Mouse (Mus musculus) midbrain, embryonic 13.5 days (tissue): ENCODE results near the gene Tmcc1. TPM values are rescaled to one million over a fixed set of nuclear protein-coding genes. Genes with fewer than 3 reads are reported as not detected.
"Not testable (repeated sequence)": the region's sequence is repeated elsewhere in the genome, so short reads cannot be mapped to it uniquely, and the experiment has no call there.

ENCODE experiments used
- ATAC-seq: fragments of 200-750 bp; cut with Nextera tagmentation; 2 replicates; pipeline ENCODE4 v1.8.0; 2017; ENCODE audit warnings: mild to moderate bottlenecking, moderate TSS enrichment, moderate library complexity
- H3K27ac ChIP-seq: fragments of 300-500 bp; sonication (generic); 2 replicates; pipeline ENCODE4 v1.5.1; 2015; ENCODE audit warnings: inconsistent platforms, mild to moderate bottlenecking, moderate library complexity
- H3K27me3 ChIP-seq: fragments of 300-500 bp; sonication (generic); 2 replicates; pipeline ENCODE4 v1.6.1; 2015; ENCODE audit warnings: mild to moderate bottlenecking, inconsistent platforms
- H3K36me3 ChIP-seq: fragments of 300-500 bp; sonication (generic); 2 replicates; pipeline ENCODE4 v1.6.1; 2015; ENCODE audit warnings: mild to moderate bottlenecking, inconsistent platforms
- H3K4me1 ChIP-seq: fragments of 300-500 bp; sonication (generic); replicated peaks from 2 replicates; pipeline ENCODE4 v1.6.1; 2015; ENCODE audit warnings: inconsistent platforms
- H3K4me2 ChIP-seq: fragments of 300-500 bp; sonication (generic); replicated peaks from 2 replicates; pipeline ENCODE4 v1.6.1; 2015; ENCODE audit warnings: moderate library complexity, mild to moderate bottlenecking, inconsistent platforms
- H3K4me3 ChIP-seq: fragments of 300-500 bp; sonication (generic); replicated peaks from 2 replicates; pipeline ENCODE4 v1.5.1; 2015; ENCODE audit warnings: mild to moderate bottlenecking, inconsistent platforms
- H3K9ac ChIP-seq: fragments of 300-500 bp; sonication (generic); replicated peaks from 2 replicates; pipeline ENCODE4 v1.6.1; 2015; ENCODE audit warnings: mild to moderate bottlenecking, inconsistent platforms
- H3K9me3 ChIP-seq: fragments of 300-500 bp; sonication (generic); 2 replicates; pipeline ENCODE4 v1.6.1; 2016; ENCODE audit warnings: mild to moderate bottlenecking, inconsistent platforms
- WGBS: fragments of 180-500 bp; shearing (Covaris S2); methylation state at CpG from one replicate; pipeline ENCODE4 v1.1.7; 2015; 5-methylcytosine and 5-hydroxymethylcytosine counted together
- polyA plus RNA-seq: library from polyadenylated mRNA; unstranded; fragments of >200 nt; fragmentation: Nextera tagmentation; extraction: Ambion mirVana; gene quantifications from 2 replicates; pipeline ENCODE4 v1.2.1, GENCODE M21; 2015

Gene Tmcc1
- polyA plus RNA-seq, 1 experiment from 2014 or later: 36.4 TPM

DNA sequence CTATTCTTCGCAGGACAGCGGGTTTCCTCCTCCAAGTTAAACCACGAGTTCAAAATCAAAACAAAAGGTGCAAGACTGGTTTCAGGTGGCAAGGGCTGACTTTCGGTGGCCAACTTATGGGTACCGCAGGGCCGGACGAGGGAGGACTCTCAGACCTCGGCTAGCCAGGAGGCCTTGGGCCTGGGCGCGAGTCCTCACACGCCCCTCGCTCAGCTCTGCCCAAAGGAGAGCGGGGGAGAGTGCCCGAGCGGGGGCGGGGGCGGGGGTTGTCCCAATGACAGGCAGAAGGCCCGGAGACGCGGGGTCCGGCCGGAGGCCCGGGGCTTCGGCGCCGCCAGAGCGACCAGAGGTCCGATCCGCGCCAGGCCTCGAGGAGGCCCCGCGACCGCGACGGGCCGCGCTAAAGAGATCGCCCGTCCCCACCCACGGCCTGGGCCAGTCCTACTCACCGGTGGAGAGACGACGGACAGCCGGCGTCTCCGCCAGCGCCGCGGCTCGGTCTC is 426 bp downstream of the Tmcc1 start:
- Histone ChIP-seq H3K27ac (peak overlapping the region; percentile 87), H3K4me2 (peak overlapping the region; percentile 90), H3K4me1 (peaks cover 37% of the 10 kb centered on the region), H3K36me3 (no peaks in the 10 kb centered on the region), H3K4me3 (peak overlapping the region; percentile 96), H3K9me3 (no peaks in the 10 kb centered on the region), H3K27me3 (peaks cover 4% of the 10 kb centered on the region; the same call in 1 of the 2 replicates), H3K9ac (peak overlapping the region; percentile 96)
- WGBS: 0% methylated on average over 44 of the region's 51 CpGs
- peak; percentile 95 for ATAC-seq

DNA sequence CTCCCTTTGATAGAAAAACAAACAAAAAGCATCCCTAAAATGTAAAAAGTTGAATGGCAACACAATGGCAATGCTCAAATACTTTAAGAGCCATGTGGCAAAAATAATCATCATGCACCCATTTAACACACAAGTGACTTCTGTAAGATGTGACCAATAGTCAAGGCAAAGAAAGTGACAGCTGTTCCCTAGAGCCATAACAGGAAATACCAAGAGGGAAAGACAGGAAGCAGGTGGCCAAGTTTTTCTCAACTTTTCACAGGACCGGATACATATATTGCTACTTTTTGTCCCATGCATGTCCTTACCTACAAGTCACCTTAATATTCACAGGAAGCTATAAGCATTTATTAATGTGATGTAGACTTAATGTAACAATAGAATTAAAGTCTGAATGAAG is 3.9 kb downstream of the Tmcc1 start:
- Histone ChIP-seq H3K27me3 (no peaks in the 10 kb centered on the region), H3K27ac (no peak overlapping the region), H3K4me2 (no peak overlapping the region), H3K9me3 (no peaks in the 10 kb centered on the region), H3K4me1 (peaks cover 37% of the 10 kb centered on the region), H3K4me3 (no peak overlapping the region), H3K9ac (no peak overlapping the region), H3K36me3 (no peaks in the 10 kb centered on the region)
- 93% methylated on average over 1 of the region's 1 CpGs for WGBS
- ATAC-seq: no peak

DNA sequence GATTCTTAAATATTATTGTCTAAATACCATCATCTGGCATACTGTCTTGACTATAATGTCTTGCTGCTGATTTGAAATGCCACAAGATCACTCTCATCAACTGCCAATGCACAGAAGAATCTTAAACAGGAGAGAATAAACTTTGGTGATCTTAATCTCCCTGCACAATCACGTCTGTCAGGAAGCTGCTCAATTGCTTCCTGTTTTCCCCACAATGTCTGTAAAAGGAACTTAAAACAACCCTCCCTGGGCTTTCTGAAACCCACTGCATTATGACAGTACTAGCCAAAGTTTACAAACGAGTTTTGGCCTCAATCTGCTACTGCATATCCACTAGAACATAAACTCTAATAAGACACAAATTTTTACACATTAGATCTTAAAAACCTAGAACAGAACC is 6.8 kb downstream of the Tmcc1 start:
- no peaks in the 10 kb centered on the region for H3K36me3 ChIP-seq
- H3K4me1 ChIP-seq: peaks cover 24% of the 10 kb centered on the region
- H3K27me3 ChIP-seq: no peaks in the 10 kb centered on the region
- no peak overlapping the region for H3K27ac ChIP-seq
- no peak for ATAC-seq
- no peak overlapping the region for H3K4me2 ChIP-seq
- 53% methylated on average over 2 of the region's 2 CpGs for WGBS
- no peak overlapping the region for H3K4me3 ChIP-seq
- H3K9me3 ChIP-seq: no peaks in the 10 kb centered on the region
- no peak overlapping the region for H3K9ac ChIP-seq

DNA sequence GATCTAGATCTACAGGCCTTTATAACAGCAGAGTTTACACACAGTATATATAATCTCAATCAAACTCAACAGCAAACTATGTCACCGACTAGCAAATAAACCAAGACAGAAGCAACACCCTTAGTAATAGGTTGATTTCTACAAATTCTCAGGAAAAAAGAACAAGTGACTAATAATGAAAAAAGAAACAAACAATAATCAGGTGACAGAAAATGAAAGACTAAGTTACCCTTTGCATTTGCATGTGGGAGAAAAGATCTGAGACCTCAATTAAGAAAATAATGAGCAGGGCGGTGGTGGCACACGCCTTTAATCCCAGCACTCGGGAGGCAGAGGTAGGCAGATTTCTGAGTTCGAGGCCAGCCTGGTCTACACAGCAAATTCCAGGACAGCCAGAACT is 9.8 kb downstream of the Tmcc1 start:
- Histone ChIP-seq H3K4me2 (no peak overlapping the region), H3K27ac (no peak overlapping the region), H3K27me3 (no peaks in the 10 kb centered on the region), H3K9ac (no peak overlapping the region), H3K4me1 (peaks cover 4% of the 10 kb centered on the region; the same call in 1 of the 2 replicates), H3K36me3 (0 out of 2 replicates have a peak, but pooled peaks cover 10% of the 10 kb centered on the region), H3K4me3 (no peak overlapping the region), H3K9me3 (0 out of 2 replicates have a peak, but pooled peaks cover 3% of the 10 kb centered on the region)
- ATAC-seq: no peak
- WGBS: 89% methylated on average over 5 of the region's 5 CpGs

DNA sequence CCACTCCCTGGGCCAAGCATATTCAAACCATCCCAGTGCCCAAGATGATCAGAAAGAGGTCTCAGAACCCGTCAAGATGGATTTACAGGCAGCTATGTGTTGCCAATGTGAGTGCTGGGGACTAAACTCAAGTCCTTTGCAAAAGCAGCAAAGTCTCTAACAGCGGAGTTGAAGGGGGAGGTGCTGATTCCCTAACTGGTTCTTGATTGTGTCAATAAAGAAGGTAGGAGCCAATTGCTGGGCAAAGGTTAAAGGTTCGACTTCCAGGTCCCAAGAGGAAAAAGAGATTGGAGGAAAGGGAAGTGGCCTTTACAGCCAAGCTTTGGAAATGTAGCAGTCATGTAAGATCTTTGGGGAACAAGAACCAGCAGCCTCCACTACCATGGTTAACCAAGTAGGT is 12.6 kb downstream of the Tmcc1 start:
- Histone ChIP-seq H3K4me3 (no peak overlapping the region), H3K4me1 (peaks cover 4% of the 10 kb centered on the region; the same call in 1 of the 2 replicates), H3K9me3 (0 out of 2 replicates have a peak, but pooled peaks cover 3% of the 10 kb centered on the region), H3K4me2 (no peak overlapping the region), H3K36me3 (0 out of 2 replicates have a peak, but pooled peaks cover 11% of the 10 kb centered on the region), H3K27me3 (no peaks in the 10 kb centered on the region), H3K9ac (no peak overlapping the region), H3K27ac (no peak overlapping the region)
- ATAC-seq: no peak
- WGBS: 79% methylated on average over 3 of the region's 3 CpGs

DNA sequence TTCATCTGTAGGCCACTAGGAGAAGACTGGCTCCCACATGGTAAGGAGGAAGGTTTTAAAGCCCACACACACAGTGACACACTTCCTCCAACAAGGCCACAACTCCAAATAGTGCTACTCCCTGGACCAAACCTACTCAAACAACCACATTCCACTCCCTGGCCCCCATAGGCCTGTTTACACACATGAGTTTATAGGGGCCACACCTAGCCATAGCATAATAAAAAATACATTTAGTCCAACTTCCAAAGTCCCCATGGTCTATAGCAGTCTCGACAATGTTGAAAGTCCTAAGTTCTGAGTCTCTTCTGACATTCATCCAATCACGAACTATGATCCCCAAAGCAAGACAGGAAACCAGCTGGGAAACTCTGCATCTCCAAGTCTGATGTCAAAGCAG is 14.9 kb downstream of the Tmcc1 start:
- no peak overlapping the region for H3K27ac ChIP-seq
- no peak for ATAC-seq
- 97% methylated on average over 2 of the region's 2 CpGs for WGBS

DNA sequence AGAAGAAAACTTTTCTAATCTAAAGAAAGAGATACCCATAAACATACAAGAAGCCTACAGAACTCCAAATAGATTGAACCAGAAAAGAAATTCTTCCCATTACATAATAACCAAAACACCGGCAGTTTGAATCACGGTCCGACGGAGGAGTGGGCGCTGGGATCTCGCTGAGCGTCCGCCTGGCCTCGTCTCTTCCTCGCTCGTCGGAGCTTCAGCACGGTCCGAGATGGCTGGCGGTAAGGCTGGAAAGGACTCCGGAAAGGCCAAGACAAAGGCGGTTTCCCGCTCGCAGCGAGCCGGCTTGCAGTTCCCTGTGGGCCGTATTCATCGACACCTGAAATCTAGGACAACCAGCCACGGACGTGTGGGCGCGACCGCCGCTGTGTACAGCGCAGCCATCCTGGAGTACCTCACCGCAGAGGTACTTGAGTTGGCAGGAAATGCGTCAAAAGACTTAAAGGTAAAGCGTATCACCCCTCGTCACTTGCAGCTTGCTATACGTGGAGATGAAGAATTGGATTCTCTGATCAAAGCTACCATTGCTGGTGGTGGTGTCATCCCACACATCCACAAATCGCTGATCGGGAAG is 19.7 kb downstream of the Tmcc1 start:
- not testable (repeated sequence) for ATAC-seq, H3K27ac ChIP-seq, H3K9ac ChIP-seq, H3K27me3 ChIP-seq, H3K9me3 ChIP-seq, H3K4me2 ChIP-seq, H3K4me1 ChIP-seq, H3K4me3 ChIP-seq
- WGBS: 70% methylated on average over 37 of the region's 37 CpGs
- H3K36me3 ChIP-seq: 0 out of 2 replicates have a peak, but pooled peaks cover 10% of the 10 kb centered on the region

More for the DNA sequence above, 14.9 kb downstream of the Tmcc1 start:
- 0 out of 2 replicates have a peak, but pooled peaks cover 3% of the 10 kb centered on the region for H3K9me3 ChIP-seq
- 0 out of 2 replicates have a peak, but pooled peaks cover 18% of the 10 kb centered on the region for H3K36me3 ChIP-seq
- H3K27me3 ChIP-seq: no peaks in the 10 kb centered on the region
- no peak overlapping the region for H3K9ac ChIP-seq
- no peak overlapping the region for H3K4me3 ChIP-seq
- H3K4me2 ChIP-seq: no peak overlapping the region
- peaks cover 4% of the 10 kb centered on the region; the same call in 1 of the 2 replicates for H3K4me1 ChIP-seq

DNA sequence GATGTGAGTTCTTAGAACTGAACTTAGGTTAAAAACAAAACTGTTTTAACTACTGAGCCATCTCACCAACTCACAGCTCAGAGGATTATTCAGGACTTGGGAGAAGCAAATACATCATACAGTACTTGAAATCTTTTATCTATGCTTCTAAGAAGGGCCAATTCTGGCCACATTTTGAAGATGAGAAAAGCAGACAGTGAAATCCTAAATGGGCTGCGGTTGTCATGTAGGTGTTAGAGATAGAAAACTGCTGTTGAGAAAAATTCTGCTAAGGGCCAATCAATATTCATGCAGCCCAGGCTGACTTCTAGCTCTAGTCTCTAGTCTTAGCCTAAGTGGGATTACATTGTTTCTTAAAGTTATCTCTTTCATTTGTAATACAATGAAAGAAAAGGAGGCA is 26.9 kb downstream of the Tmcc1 start:
- Histone ChIP-seq H3K9me3 (no peaks in the 10 kb centered on the region), H3K36me3 (peaks cover 13% of the 10 kb centered on the region), H3K9ac (no peak overlapping the region), H3K4me1 (no peaks in the 10 kb centered on the region), H3K4me2 (no peak overlapping the region), H3K4me3 (no peak overlapping the region), H3K27me3 (no peaks in the 10 kb centered on the region), H3K27ac (no peak overlapping the region)
- no peak for ATAC-seq
- WGBS: 98% methylated on average over 1 of the region's 1 CpGs

DNA sequence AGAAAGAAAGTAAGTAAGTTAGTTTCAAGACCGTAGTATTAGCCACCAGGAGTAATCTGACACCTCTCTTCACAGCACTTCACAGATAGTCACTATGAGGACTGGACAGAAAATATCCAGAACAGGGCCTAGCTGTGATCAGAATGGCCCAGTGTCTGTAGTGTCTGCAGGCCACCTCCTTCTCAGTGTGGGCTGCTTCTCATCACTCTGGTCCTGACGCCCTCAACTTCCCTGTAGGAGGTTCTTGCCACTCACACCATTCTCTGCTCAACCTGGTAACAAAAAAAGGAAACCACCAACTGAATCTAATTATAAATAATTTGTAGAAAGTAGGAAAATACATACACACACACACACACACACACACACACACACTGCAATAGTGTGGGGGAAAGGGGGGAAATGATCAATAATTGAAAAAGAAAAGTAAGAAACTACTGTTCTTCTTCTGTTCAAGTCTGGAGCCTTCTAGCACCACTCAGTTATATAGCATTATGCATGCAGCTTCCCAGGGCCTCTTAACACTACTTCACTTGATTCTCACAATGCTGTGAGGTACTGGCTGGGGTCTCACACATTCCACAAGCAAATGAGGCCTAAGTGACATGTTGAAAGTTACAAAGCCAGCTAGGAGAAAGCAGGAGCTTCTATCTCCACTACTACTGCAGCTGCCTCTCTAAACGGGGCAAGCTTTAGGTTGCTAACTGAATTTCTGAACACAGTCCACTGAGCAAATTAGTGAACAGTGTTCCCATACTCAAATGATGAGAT is 38.2 kb downstream of the Tmcc1 start:
- no peak overlapping the region for H3K9ac ChIP-seq
- ATAC-seq: 0 out of 2 replicates have a peak, but pooled peaks have one; percentile 48
- no peak overlapping the region for H3K4me3 ChIP-seq
- peak overlapping the region; percentile 2; the same call in 1 of the 2 replicates for H3K27ac ChIP-seq
- no peaks in the 10 kb centered on the region for H3K27me3 ChIP-seq
- H3K4me2 ChIP-seq: no peak overlapping the region
- no peaks in the 10 kb centered on the region for H3K36me3 ChIP-seq
- peaks cover 15% of the 10 kb centered on the region for H3K4me1 ChIP-seq
- WGBS: 23% methylated on average over 3 of the region's 3 CpGs
- H3K9me3 ChIP-seq: no peaks in the 10 kb centered on the region

DNA sequence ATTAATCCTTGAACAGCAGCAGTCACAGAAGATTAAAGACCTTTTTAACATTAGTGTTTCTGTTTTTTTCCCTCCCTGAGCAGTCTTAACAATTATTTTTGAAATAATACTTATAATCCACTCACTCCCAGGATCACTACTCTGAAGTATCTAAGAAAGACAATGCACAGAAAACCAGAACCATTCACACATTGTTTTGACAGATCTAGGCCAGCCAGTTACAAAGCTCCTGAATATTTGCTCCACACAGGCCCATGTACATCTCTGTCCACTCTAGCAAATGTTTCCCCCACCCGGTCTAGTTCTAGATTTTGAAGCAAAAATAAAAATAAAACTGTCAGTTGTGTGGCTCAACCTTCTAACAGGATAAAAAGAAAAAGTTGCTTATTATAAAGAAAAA is 45.9 kb downstream of the Tmcc1 start:
- no peaks in the 10 kb centered on the region for H3K36me3 ChIP-seq
- no peak overlapping the region for H3K4me2 ChIP-seq
- H3K9me3 ChIP-seq: no peaks in the 10 kb centered on the region
- H3K27ac ChIP-seq: no peak overlapping the region
- no peaks in the 10 kb centered on the region for H3K27me3 ChIP-seq
- H3K4me1 ChIP-seq: peaks cover 9% of the 10 kb centered on the region; the same call in 1 of the 2 replicates
- no peak for ATAC-seq
- no peak overlapping the region for H3K4me3 ChIP-seq
- 85% methylated on average over 1 of the region's 1 CpGs for WGBS
- H3K9ac ChIP-seq: no peak overlapping the region

DNA sequence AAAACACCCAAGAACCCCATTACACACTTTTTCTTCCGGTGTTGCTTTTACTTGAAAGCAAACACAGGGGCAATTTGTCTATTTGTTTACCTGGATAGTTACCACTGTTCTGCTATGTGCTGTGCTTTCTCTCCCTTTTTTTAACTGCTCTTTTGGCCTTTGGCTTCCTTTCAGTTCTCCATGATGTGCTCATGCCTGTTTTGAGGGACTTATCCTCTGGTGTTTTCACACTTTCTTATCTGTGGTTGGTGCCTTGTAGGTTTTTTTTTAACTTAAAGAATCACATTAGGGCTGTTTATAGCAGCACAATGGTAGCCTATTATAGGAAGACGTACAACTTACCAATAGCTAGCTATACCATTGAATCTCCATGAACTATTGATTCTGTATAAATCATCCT is 51.6 kb downstream of the Tmcc1 start:
- 71% methylated on average over 2 of the region's 2 CpGs for WGBS
- no peak for ATAC-seq
- Histone ChIP-seq H3K4me2 (no peak overlapping the region), H3K4me3 (no peak overlapping the region), H3K27me3 (no peaks in the 10 kb centered on the region), H3K9ac (no peak overlapping the region), H3K27ac (no peak overlapping the region), H3K36me3 (no peaks in the 10 kb centered on the region), H3K4me1 (peaks cover 21% of the 10 kb centered on the region), H3K9me3 (no peaks in the 10 kb centered on the region)

DNA sequence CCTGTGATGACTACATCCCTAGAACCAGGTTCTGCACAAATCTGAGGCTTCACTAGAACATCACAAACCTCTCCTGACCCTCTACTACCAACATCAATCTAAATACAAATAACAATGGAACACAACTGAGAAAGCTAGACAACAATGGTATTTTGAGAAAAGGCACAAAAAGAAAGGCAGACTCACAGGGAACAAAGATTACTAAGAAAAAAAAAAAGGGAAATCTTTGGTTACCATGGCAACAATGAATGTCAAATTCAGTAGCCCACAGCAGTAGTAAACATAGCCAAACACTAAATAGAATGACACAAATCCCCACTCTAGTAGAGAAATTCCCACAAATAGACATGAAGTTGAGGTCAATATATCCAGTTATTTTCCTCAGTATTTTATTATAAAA is 52.5 kb downstream of the Tmcc1 start:
- Histone ChIP-seq H3K4me1 (peaks cover 21% of the 10 kb centered on the region), H3K27me3 (no peaks in the 10 kb centered on the region), H3K27ac (no peak overlapping the region), H3K9me3 (no peaks in the 10 kb centered on the region), H3K9ac (no peak overlapping the region), H3K4me2 (no peak overlapping the region), H3K36me3 (no peaks in the 10 kb centered on the region), H3K4me3 (no peak overlapping the region)
- ATAC-seq: no peak
